Mouse (Mus musculus): ENCODE data around the gene Mef2d.

DNA sequence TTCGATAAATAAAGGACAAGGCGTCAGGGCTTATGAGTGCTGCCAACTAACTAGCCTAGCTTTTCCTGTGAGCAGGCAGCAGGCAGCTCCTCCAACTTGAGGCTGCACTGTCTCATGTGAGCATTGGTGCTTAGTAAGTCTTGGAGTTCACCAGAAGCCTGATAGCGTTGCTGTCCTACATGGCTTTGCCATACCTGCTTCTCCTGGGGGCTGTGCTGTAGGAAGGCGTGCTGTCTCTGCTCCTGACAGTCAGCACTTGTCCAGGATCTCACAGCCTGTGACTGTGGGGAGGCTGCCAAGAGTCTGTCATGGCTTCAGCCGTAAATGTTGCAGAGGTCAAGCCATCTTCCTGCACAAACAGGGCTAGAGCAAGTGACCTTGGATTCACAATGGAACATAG lies 23.9 kb downstream of the Mef2d start:
- TF ChIP-seq HCFC1 (IDR thresholded peaks at IDR 0.05; ENCODE audit: borderline replicate concordance, insufficient read depth, low read length) = no peak
- no peak for TF ChIP-seq MAFK (IDR thresholded peaks at IDR 0.05; ENCODE audit: insufficient read depth, low read depth, low read length)
- TF ChIP-seq ZNF384 (IDR thresholded peaks at IDR 0.05; ENCODE audit: low read depth, low read length) = no peak
